Mouse (Mus musculus): ENCODE data around the gene Sh3pxd2a.

The Sh3pxd2a gene

DNA sequence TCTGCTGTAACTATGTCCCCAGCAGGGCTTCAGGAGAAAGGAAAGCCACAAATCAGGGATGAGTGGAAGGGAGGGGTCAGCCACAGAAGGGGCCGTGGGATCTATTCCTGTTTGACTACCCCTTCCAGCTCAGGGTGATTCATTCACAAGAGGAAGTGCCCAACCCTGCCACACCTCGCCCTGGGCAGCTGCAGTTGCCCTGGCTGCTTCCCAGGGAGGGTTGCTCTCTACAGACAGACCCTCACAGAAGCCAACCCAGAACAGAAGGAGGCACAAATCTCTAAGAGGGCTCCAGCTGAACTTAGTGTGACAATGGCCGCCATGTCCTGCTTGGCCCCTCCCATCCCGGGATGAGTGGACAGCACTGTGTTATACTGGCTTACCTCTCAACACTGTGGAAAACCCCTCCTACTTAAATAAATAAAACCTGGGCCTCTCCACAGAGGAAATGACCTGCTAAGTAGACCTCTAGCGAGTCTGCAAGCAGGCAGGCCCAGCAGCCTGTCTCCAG lies 44.6 kb upstream of the Sh3pxd2a start:
- no peaks in the 10 kb centered on the region for H3K9me3 ChIP-seq (ENCODE audit: low read length)
- no peak for TF ChIP-seq POU5F1 (IDR thresholded peaks at IDR 0.05; ENCODE audit: borderline replicate concordance, low read length)
- no peak for TF ChIP-seq NANOG (IDR thresholded peaks at IDR 0.05; ENCODE audit: borderline replicate concordance, low read length)
- TF ChIP-seq CTCF (conservative IDR thresholded peaks at IDR 0.05; ENCODE audit: low read length), result no peak
- no peaks in the 10 kb centered on the region for H3K27me3 ChIP-seq (ENCODE audit: insufficient read depth, low read length)
- H3K4me1 ChIP-seq (replicated peaks; ENCODE audit: low read depth, low read length), result peaks cover 65% of the 10 kb centered on the region
- H3K4me3 ChIP-seq (replicated peaks; ENCODE audit: low read length), result no peak overlapping the region
- H3K36me3 ChIP-seq (ENCODE audit: insufficient read depth, low read length), result peaks cover 59% of the 10 kb centered on the region

DNA sequence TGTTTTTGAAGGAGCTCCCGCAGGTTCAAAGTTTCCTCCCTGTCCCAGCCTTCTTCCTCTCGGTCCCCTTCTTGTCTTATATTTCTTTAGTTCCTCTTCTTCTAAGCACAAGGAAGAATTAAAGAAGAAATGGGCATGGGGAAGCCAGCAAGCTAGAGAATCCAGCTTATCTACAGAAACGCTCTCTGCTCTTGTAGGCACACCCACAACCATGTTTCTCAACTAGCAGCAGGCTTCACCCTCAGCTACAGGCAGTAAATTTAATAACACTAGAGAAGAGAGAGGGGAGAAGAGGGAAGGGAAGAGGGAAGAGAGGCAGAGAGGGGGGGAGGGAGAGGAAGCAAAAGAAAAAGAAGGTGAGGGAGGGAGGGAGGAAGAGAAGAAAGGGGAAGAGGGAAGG lies 44.0 kb upstream of the Sh3pxd2a start:
- Histone ChIP-seq H3K27me3 (ENCODE audit: insufficient read depth, low read length) (no peaks in the 10 kb centered on the region), H3K36me3 (ENCODE audit: insufficient read depth, low read length) (peaks cover 54% of the 10 kb centered on the region), H3K4me3 (replicated peaks; ENCODE audit: low read length) (no peak overlapping the region), H3K9me3 (ENCODE audit: low read length) (no peaks in the 10 kb centered on the region), H3K4me1 (replicated peaks; ENCODE audit: low read depth, low read length) (peaks cover 65% of the 10 kb centered on the region)
- TF ChIP-seq NANOG (IDR thresholded peaks at IDR 0.05; ENCODE audit: borderline replicate concordance, low read length) (no peak), CTCF (conservative IDR thresholded peaks at IDR 0.05; ENCODE audit: low read length) (no peak), POU5F1 (IDR thresholded peaks at IDR 0.05; ENCODE audit: borderline replicate concordance, low read length) (no peak)

DNA sequence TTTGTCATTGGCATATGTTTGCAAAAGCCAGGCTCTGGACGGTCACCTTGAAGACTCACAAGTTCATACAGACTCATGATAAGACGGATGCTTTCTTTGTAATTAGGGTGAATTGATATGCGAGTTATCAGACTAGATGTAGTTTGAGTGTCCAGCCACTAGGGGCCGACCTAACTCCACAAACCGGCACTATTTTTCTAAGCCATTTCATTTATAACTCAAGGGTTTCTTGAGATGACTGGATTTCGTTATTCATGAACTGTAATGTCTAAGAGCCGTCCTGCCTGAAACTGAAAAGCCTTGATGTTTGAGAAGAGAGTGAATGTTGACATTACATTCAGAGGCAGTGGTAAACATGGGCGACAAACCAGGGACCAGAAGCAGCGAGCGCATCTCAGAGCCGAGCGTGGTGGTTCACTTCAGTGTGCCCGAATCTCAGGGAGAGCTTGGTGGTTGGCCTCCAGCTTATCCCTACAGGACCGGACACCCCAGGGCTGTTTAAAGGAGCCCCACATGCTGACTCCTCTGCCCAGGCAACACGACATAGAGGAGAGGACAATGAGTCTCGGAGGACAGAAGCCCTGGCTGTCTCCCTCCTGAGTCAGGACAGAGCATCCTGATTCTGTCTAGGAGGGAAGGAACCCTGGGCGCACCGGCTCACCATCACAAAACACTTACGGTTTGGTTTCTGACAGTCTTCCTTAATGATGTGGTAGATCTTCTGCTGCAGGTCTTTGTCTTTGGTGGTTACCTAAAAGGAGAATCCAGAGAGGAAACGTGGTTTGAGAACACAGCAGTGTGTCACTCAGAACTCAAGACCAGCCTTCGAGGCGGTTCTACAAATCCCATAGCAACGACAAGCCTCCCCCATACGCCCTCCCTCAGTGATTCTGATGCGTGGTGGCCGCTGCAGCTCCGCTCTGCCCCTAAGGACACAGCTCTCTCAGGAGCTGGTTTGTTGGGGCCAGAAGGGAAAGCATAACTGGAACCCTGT lies 43.2 kb upstream of the Sh3pxd2a start:
- Histone ChIP-seq H3K9me3 (ENCODE audit: low read length) (no peaks in the 10 kb centered on the region), H3K36me3 (ENCODE audit: insufficient read depth, low read length) (peaks cover 53% of the 10 kb centered on the region), H3K4me3 (replicated peaks; ENCODE audit: low read length) (no peak overlapping the region), H3K27me3 (ENCODE audit: insufficient read depth, low read length) (no peaks in the 10 kb centered on the region), H3K4me1 (replicated peaks; ENCODE audit: low read depth, low read length) (peaks cover 58% of the 10 kb centered on the region)
- TF ChIP-seq CTCF (conservative IDR thresholded peaks at IDR 0.05; ENCODE audit: low read length), result peak; percentile 93
- TF ChIP-seq NANOG (IDR thresholded peaks at IDR 0.05; ENCODE audit: borderline replicate concordance, low read length), result no peak

DNA sequence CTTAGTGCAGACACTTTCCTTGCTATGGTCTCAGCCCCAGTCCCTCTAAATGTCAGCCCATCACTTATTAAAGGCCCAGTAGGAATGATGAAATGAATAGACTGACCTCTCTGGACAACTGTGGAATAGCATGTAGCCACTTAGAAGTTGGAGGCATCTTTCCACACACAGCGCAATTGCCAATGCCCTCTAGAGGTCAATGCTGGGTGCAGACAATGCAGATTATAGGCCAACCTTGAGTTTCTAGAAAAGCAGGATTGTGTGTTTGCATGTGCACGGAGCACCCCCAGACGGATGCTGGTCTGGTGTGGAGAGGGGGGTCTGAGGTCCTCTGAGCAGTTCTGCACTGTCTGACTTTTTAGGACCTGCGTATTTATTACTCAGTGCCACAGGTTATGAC lies 39.4 kb upstream of the Sh3pxd2a start:
- TF ChIP-seq CTCF (conservative IDR thresholded peaks at IDR 0.05; ENCODE audit: low read length) (peak; percentile 96), POU5F1 (IDR thresholded peaks at IDR 0.05; ENCODE audit: borderline replicate concordance, low read length) (no peak), NANOG (IDR thresholded peaks at IDR 0.05; ENCODE audit: borderline replicate concordance, low read length) (no peak)
- Histone ChIP-seq H3K27me3 (ENCODE audit: insufficient read depth, low read length) (no peaks in the 10 kb centered on the region), H3K9me3 (ENCODE audit: low read length) (no peaks in the 10 kb centered on the region), H3K4me3 (replicated peaks; ENCODE audit: low read length) (no peak overlapping the region), H3K36me3 (ENCODE audit: insufficient read depth, low read length) (peaks cover 36% of the 10 kb centered on the region), H3K4me1 (replicated peaks; ENCODE audit: low read depth, low read length) (peaks cover 33% of the 10 kb centered on the region)

DNA sequence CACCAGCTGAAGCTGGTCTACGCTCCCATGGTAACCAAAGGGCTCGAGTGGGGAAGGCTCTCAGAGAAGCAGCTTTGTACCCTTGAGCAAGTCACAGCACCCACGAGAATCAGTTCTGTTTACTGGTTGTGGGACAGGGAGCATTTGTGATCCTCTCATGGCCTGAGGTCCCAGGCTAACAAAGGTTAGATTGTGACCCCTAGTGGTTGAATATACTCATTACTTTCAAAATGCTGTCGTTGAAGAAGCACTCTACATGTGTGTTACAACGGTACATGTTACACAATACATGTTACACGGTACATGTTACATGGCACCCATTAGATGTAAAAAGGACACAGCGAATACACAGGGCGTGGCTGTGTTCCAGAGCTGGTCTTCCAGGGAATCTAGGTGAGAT lies 38.4 kb upstream of the Sh3pxd2a start:
- Histone ChIP-seq H3K9me3 (ENCODE audit: low read length) (no peaks in the 10 kb centered on the region), H3K27me3 (ENCODE audit: insufficient read depth, low read length) (no peaks in the 10 kb centered on the region), H3K4me3 (replicated peaks; ENCODE audit: low read length) (no peak overlapping the region), H3K4me1 (replicated peaks; ENCODE audit: low read depth, low read length) (peaks cover 22% of the 10 kb centered on the region), H3K36me3 (ENCODE audit: insufficient read depth, low read length) (peaks cover 29% of the 10 kb centered on the region)
- TF ChIP-seq CTCF (conservative IDR thresholded peaks at IDR 0.05; ENCODE audit: low read length), result peak; percentile 52
- no peak for TF ChIP-seq POU5F1 (IDR thresholded peaks at IDR 0.05; ENCODE audit: borderline replicate concordance, low read length)

DNA sequence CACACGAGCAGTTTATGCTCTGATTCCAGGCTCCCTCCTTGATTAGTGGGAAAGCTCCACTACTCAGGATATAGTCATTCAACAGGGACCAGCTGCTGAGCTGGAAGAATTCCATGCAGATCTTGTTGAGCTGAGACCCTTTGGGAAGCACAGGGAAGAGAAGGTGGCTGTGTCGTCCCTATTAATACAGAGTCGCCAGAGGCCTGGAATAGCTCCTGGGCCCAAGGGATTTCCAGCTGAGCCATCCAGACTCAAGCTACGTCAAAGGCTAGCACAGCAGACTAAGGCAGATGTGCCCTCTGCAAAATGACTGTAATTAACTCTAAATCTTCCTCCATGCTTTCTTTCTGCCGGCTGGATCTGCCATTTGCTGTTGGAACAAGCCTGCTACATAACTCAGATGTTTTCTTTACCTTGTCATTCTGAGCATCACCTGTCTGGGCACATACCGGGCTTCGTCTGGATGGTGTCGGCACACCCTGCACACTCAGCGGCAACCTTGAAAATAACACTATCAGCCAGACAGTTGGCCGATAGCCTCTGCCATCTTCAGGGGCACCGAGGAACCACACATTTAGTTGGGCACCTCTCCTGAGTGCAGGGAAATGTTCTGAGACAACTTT lies 36.3 kb upstream of the Sh3pxd2a start:
- H3K27me3 ChIP-seq (ENCODE audit: insufficient read depth, low read length), result no peaks in the 10 kb centered on the region
- TF ChIP-seq CTCF (conservative IDR thresholded peaks at IDR 0.05; ENCODE audit: low read length) (no peak), NANOG (IDR thresholded peaks at IDR 0.05; ENCODE audit: borderline replicate concordance, low read length) (no peak), POU5F1 (IDR thresholded peaks at IDR 0.05; ENCODE audit: borderline replicate concordance, low read length) (no peak)

DNA sequence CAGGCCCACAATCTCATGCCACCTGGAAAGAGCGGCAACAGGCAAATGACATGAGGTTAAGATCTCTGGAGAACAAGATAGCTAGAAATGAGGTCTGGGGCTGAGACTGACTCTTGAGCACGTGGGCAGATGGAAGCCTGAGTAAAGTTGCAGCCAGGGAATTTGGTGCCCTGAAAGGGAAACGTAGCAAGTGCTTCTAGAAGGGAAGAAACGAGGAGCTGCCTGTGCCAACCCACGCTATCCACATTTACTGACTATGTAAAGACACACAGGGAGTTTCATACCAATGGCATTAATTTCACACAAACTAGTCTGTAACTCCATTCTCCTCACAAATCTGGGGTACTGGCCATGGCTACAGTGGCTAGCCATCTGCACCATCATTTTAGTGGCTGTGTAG lies 35.6 kb upstream of the Sh3pxd2a start:
- Histone ChIP-seq H3K27me3 (ENCODE audit: insufficient read depth, low read length) (no peaks in the 10 kb centered on the region), H3K9me3 (ENCODE audit: low read length) (no peaks in the 10 kb centered on the region), H3K36me3 (ENCODE audit: insufficient read depth, low read length) (peaks cover 10% of the 10 kb centered on the region; the same call in 1 of the 2 replicates), H3K4me3 (replicated peaks; ENCODE audit: low read length) (no peak overlapping the region), H3K4me1 (replicated peaks; ENCODE audit: low read depth, low read length) (peaks cover 23% of the 10 kb centered on the region)
- TF ChIP-seq CTCF (conservative IDR thresholded peaks at IDR 0.05; ENCODE audit: low read length) (no peak), NANOG (IDR thresholded peaks at IDR 0.05; ENCODE audit: borderline replicate concordance, low read length) (no peak)

More for the DNA sequence above, 36.3 kb upstream of the Sh3pxd2a start:
- Histone ChIP-seq H3K36me3 (ENCODE audit: insufficient read depth, low read length) (peaks cover 16% of the 10 kb centered on the region), H3K9me3 (ENCODE audit: low read length) (no peaks in the 10 kb centered on the region), H3K4me3 (replicated peaks; ENCODE audit: low read length) (no peak overlapping the region), H3K4me1 (replicated peaks; ENCODE audit: low read depth, low read length) (peaks cover 19% of the 10 kb centered on the region)

DNA sequence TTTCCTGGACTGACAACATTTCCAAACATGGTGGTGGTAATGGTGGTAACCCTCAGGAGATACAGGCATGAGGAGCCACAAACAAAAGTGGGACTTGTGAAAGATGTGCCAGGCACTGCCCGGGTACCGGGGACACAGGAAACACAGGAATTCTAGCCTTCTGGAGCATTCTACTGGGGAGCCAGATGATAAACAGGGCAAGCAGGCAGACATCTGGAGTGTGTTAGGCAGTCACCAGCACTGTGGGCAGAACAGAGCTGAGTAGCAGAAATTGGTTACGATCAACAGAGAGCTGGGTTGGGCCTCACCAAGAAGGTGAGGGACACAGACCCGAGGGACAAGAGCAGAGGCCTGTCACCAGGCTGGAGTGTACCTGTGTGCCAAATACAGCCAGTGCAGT lies 34.7 kb upstream of the Sh3pxd2a start:
- H3K4me1 ChIP-seq (replicated peaks; ENCODE audit: low read depth, low read length), result peaks cover 32% of the 10 kb centered on the region
- H3K36me3 ChIP-seq (ENCODE audit: insufficient read depth, low read length), result 0 out of 2 replicates have a peak, but pooled peaks cover 6% of the 10 kb centered on the region
- H3K9me3 ChIP-seq (ENCODE audit: low read length), result no peaks in the 10 kb centered on the region
- TF ChIP-seq POU5F1 (IDR thresholded peaks at IDR 0.05; ENCODE audit: borderline replicate concordance, low read length), result no peak
- TF ChIP-seq CTCF (conservative IDR thresholded peaks at IDR 0.05; ENCODE audit: low read length), result no peak
- TF ChIP-seq NANOG (IDR thresholded peaks at IDR 0.05; ENCODE audit: borderline replicate concordance, low read length), result no peak
- no peak overlapping the region for H3K4me3 ChIP-seq (replicated peaks; ENCODE audit: low read length)
- no peaks in the 10 kb centered on the region for H3K27me3 ChIP-seq (ENCODE audit: insufficient read depth, low read length)
